Mouse (Mus musculus) right cerebral cortex, postnatal 10 days (tissue): ENCODE data around the gene Myh13.
A peak's percentile ranks its signal among the peaks of the same experiment; 100 is the strongest.

Source experiments
- DNase-seq, 2 experiments: peaks; one replicate each; pipeline ENCODE4 v3.0.0; 2021; ENCODE audit warnings: low spot score in 2 of 2

Gene Myh13

DNA sequence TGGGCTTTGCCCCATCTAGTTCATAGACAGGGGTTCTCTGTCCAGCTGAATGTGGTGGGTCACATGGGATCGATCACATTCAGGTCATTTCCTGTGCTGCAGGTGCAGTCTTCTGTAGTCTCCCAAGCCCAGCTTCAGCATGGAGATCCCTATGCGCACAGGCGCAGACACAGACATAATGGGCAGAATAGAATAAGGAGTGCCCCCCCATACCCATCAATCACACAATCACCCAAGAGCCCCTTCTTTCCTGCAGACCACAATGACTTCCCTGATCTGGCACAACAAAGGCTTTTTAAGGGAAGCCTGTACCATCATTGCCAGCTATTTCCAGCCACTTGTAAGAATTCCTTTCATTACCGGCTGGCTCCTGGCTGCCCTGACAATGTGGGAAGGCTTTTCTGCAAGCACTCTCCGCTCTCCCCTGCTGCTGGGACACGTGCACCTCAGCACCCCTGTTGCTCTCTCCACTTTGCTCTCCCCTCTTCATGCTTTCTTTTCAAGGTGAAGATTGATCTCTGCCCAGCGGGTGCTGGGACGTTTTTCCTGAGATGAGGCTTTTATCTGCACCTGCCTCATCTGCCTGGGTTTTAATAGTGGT is 65.5 kb downstream of the Myh13 start:
- DNase-seq, result no peak

DNA sequence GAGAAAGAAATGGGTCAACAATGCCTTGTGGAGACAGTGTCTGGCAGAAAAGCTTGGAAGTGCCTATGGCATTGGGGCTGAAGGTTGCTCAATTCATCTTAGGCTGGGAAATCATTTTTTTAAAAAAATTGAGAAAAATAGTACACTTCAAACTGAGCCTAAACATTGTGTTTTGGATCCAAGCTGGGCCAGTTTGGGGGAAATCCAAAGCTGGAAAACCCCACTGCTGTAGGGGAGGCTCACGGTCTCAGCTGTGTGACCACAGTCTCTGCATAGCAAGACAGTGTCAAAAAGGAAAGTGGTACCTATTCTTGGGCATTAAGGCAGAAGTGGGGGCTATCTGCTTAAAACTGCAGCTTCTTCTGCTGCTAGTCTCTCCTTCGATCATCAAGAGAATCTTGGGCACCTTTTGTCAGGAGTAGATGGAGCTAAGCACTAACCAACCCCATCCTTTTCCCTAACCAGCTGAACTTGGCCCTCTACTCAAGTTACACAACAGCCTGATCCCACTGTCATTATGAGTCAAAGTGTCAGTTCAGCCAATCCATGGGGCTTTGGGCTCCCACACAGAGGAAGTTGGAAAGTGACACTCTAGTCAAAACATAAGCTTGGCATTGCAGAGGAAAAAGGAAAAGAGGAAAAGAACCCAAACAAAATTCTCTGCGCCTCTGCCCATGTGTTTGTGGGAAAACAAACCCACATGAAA is 69.4 kb downstream of the Myh13 start:
- no peak for DNase-seq

DNA sequence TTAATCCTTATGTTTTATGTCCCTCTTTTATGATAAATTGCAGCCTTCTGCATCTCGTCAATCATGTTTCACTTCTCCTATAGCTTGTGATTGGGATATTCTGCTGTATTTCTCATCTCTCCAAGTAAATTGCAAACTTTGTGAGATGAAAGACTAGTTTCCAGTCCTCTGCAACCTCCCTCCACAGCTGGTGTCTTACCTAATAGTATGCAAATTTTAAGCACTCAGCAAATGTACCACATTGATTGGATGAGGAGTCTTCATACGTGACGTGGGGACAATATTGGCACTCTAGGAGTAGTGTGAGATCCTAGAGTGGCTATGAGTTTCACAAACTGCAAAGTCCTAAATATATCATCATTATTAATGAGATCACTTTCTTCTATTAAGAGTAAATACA is 70.9 kb downstream of the Myh13 start:
- DNase-seq, result no peak

DNA sequence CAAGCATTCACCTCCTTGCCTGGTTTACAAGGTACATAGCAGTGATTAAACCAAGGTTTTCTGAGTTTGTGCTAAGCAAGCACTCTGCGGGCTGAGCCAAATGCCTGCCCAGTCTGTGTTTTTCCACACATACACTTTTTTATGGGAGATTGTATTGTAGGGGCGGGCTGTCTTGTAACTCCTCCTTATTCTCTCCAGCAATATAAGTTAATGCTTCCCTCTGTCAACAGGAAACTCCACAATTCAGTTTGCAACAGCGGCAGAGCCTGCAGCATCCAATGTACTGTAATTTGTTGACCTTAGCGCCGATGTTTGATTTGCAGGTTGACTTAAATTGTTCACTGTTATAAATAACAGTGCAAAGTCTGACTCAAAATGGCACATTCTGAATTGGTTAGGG is 79.5 kb downstream of the Myh13 start:
- DNase-seq, result no peak

DNA sequence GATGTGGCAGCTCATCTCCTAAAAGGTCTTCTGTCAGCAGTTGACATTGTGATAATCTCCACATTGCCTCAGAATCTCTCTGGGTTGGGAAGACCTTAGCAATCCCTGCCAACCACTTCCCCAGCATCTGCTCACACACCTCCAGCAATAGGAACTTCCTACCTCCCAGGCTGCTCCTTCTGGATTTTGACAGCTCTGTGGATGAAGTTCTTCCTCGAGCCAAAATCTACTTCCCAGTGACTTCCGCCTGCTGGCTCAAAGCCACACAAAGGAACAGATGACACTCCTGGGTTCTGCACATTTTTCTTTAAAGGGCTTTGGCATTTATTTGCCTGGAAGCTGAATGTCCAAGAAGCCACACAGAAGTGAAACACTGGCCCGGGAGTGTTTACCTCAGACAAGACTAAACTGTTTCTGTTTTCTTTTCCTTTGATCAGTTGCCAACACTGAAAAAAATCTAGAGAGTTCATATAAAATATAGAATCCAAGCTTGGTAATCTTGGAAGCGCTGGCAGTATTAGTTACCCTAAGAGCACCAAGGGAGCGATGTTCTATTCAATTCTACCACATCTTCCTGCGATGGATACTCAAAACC is 93.0 kb downstream of the Myh13 start:
- DNase-seq, result peak; percentile 55 to 69
